Mouse (Mus musculus) midbrain, embryonic 12.5 days (tissue): ENCODE data around the gene Rad18. TPM values are rescaled to one million over a fixed set of nuclear protein-coding genes. Genes with fewer than 3 reads are reported as not detected.
"Not testable (repeated sequence)": the region's sequence is repeated elsewhere in the genome, so short reads cannot be mapped to it uniquely, and the experiment has no call there.

Source experiments
- ATAC-seq: fragments of 200-750 bp; cut with Nextera tagmentation; 2 replicates; pipeline ENCODE4 v1.8.0; 2017; ENCODE audit warnings: low read depth, moderate TSS enrichment, moderate library complexity; ENCODE audit not compliant: low FRiP score
- H3K27ac ChIP-seq: fragments of 300-500 bp; sonication (generic); replicated peaks from 2 replicates; pipeline ENCODE4 v1.5.1; 2016; ENCODE audit warnings: mild to moderate bottlenecking
- H3K27me3 ChIP-seq: fragments of 300-500 bp; sonication (generic); 2 replicates; pipeline ENCODE4 v1.6.1; 2016; ENCODE audit warnings: mild to moderate bottlenecking
- H3K36me3 ChIP-seq: fragments of 300-500 bp; sonication (generic); 2 replicates; pipeline ENCODE4 v1.6.1; 2016
- H3K4me1 ChIP-seq: fragments of 300-500 bp; sonication (generic); 2 replicates; pipeline ENCODE4 v1.6.1; 2016
- H3K4me2 ChIP-seq: fragments of 300-500 bp; sonication (generic); replicated peaks from 2 replicates; pipeline ENCODE4 v1.6.1; 2016; ENCODE audit warnings: mild to moderate bottlenecking, moderate library complexity
- H3K4me3 ChIP-seq: fragments of 300-500 bp; sonication (generic); 2 replicates; pipeline ENCODE4 v1.5.1; 2016; ENCODE audit warnings: mild to moderate bottlenecking
- H3K9ac ChIP-seq: fragments of 300-500 bp; sonication (generic); replicated peaks from 2 replicates; pipeline ENCODE4 v1.6.1; 2016; ENCODE audit warnings: mild to moderate bottlenecking, moderate library complexity
- H3K9me3 ChIP-seq: fragments of 300-500 bp; sonication (generic); 2 replicates; pipeline ENCODE4 v1.6.1; 2016; ENCODE audit warnings: mild to moderate bottlenecking
- WGBS: fragments of 180-500 bp; shearing (Covaris S2); methylation state at CpG from one replicate; pipeline ENCODE4 v1.1.7; 2016; 5-methylcytosine and 5-hydroxymethylcytosine counted together
- polyA plus RNA-seq: library from polyadenylated mRNA; unstranded; fragments of >200 nt; fragmentation: Nextera tagmentation; extraction: Ambion mirVana; gene quantifications from 2 replicates; pipeline ENCODE4 v1.2.1, GENCODE M21; 2016

Gene Rad18
- polyA plus RNA-seq, 1 experiment from 2014 or later = 34.8 TPM

- Histone ChIP-seq H3K9ac (no peak overlapping the region), H3K4me3 (no peak overlapping the region), H3K4me2 (no peak overlapping the region), H3K4me1 (no peaks in the 10 kb centered on the region), H3K27me3 (no peaks in the 10 kb centered on the region), H3K9me3 (no peaks in the 10 kb centered on the region), H3K27ac (peak overlapping the region; percentile 47; the same call in 1 of the 2 replicates), H3K36me3 (peaks cover 66% of the 10 kb centered on the region)
- ATAC-seq = no peak
- 91% methylated on average over 5 of the region's 5 CpGs for WGBS
These were observed 24.1 kb upstream of the Rad18 start for GRCm38 (mm10) chr6:112720409-112721080.

- no peak overlapping the region for H3K9ac ChIP-seq
- ATAC-seq = no peak
- H3K4me3 ChIP-seq = no peak overlapping the region
- H3K4me1 ChIP-seq = no peaks in the 10 kb centered on the region
- peaks cover 60% of the 10 kb centered on the region for H3K36me3 ChIP-seq
- H3K4me2 ChIP-seq = no peak overlapping the region
- 94% methylated on average over 1 of the region's 1 CpGs for WGBS
- H3K27ac ChIP-seq = peak overlapping the region; percentile 47; the same call in 1 of the 2 replicates
- no peaks in the 10 kb centered on the region for H3K27me3 ChIP-seq
- H3K9me3 ChIP-seq = no peaks in the 10 kb centered on the region
These were observed 23.5 kb upstream of the Rad18 start for GRCm38 (mm10) chr6:112719983-112720382.

- no peaks in the 10 kb centered on the region for H3K27me3 ChIP-seq
- H3K27ac ChIP-seq = no peak overlapping the region
- no peaks in the 10 kb centered on the region for H3K9me3 ChIP-seq
- no peak for ATAC-seq
- WGBS = 72% methylated on average over 5 of the region's 5 CpGs
- peaks cover 35% of the 10 kb centered on the region for H3K36me3 ChIP-seq
- no peak overlapping the region for H3K9ac ChIP-seq
- H3K4me3 ChIP-seq = no peak overlapping the region
- no peak overlapping the region for H3K4me2 ChIP-seq
- no peaks in the 10 kb centered on the region for H3K4me1 ChIP-seq
These were observed 20.7 kb upstream of the Rad18 start for GRCm38 (mm10) chr6:112717168-112717567.

- H3K4me1 ChIP-seq = no peaks in the 10 kb centered on the region
- no peak overlapping the region for H3K27ac ChIP-seq
- no peak overlapping the region for H3K9ac ChIP-seq
- H3K9me3 ChIP-seq = no peaks in the 10 kb centered on the region
- no peaks in the 10 kb centered on the region for H3K27me3 ChIP-seq
- ATAC-seq = no peak
- peaks cover 5% of the 10 kb centered on the region for H3K36me3 ChIP-seq
- WGBS = 85% methylated on average over 3 of the region's 3 CpGs
- H3K4me2 ChIP-seq = no peak overlapping the region
- no peak overlapping the region for H3K4me3 ChIP-seq
These were observed 17.5 kb upstream of the Rad18 start for GRCm38 (mm10) chr6:112713951-112714350.

GRCm38 (mm10) chr6:112702296-112702695 is 5.8 kb upstream of the Rad18 start:
- 85% methylated on average over 4 of the region's 4 CpGs for WGBS
- H3K9ac ChIP-seq, H3K27me3 ChIP-seq, H3K4me1 ChIP-seq, H3K36me3 ChIP-seq, H3K4me3 ChIP-seq, H3K9me3 ChIP-seq, ATAC-seq, H3K27ac ChIP-seq, H3K4me2 ChIP-seq: not testable (repeated sequence)

- Histone ChIP-seq H3K27me3 (peaks cover 13% of the 10 kb centered on the region), H3K4me1 (peaks cover 10% of the 10 kb centered on the region), H3K9ac (no peak overlapping the region), H3K27ac (no peak overlapping the region), H3K9me3 (no peaks in the 10 kb centered on the region), H3K4me2 (no peak overlapping the region), H3K36me3 (no peaks in the 10 kb centered on the region), H3K4me3 (no peak overlapping the region)
- no peak for ATAC-seq
- 0% methylated on average over 1 of the region's 1 CpGs for WGBS
These were observed 3.9 kb upstream of the Rad18 start for GRCm38 (mm10) chr6:112700392-112700791.

GRCm38 (mm10) chr6:112699115-112699514 is 2.6 kb upstream of the Rad18 start:
- H3K9ac ChIP-seq = no peak overlapping the region
- H3K4me3 ChIP-seq = no peak overlapping the region
- ATAC-seq = no peak
- no peak overlapping the region for H3K27ac ChIP-seq
- WGBS = 64% methylated on average over 1 of the region's 1 CpGs
- H3K27me3 ChIP-seq = peaks cover 13% of the 10 kb centered on the region
- no peaks in the 10 kb centered on the region for H3K9me3 ChIP-seq
- H3K4me1 ChIP-seq = peaks cover 14% of the 10 kb centered on the region
- no peak overlapping the region for H3K4me2 ChIP-seq
- H3K36me3 ChIP-seq = no peaks in the 10 kb centered on the region

- Histone ChIP-seq H3K4me2 (no peak overlapping the region), H3K4me1 (peaks cover 14% of the 10 kb centered on the region), H3K9me3 (no peaks in the 10 kb centered on the region), H3K4me3 (no peak overlapping the region), H3K27ac (no peak overlapping the region), H3K27me3 (peaks cover 13% of the 10 kb centered on the region), H3K9ac (no peak overlapping the region), H3K36me3 (no peaks in the 10 kb centered on the region)
- no peak for ATAC-seq
- WGBS = 94% methylated on average over 5 of the region's 5 CpGs
These were observed 2.0 kb downstream of the Rad18 start for GRCm38 (mm10) chr6:112694492-112694891.

- H3K4me2 ChIP-seq = no peak overlapping the region
- 95% methylated on average over 1 of the region's 1 CpGs for WGBS
- no peak for ATAC-seq
- no peaks in the 10 kb centered on the region for H3K9me3 ChIP-seq
- H3K27me3 ChIP-seq = no peaks in the 10 kb centered on the region
- no peak overlapping the region for H3K27ac ChIP-seq
- no peak overlapping the region for H3K4me3 ChIP-seq
- no peaks in the 10 kb centered on the region for H3K36me3 ChIP-seq
- H3K9ac ChIP-seq = no peak overlapping the region
- peaks cover 11% of the 10 kb centered on the region for H3K4me1 ChIP-seq
These were observed 5.0 kb downstream of the Rad18 start for GRCm38 (mm10) chr6:112691523-112691922.

- Histone ChIP-seq H3K27me3 (no peaks in the 10 kb centered on the region), H3K4me2 (no peak overlapping the region), H3K27ac (no peak overlapping the region), H3K9me3 (no peaks in the 10 kb centered on the region), H3K36me3 (no peaks in the 10 kb centered on the region), H3K4me3 (no peak overlapping the region), H3K4me1 (no peaks in the 10 kb centered on the region), H3K9ac (no peak overlapping the region)
- WGBS = 98% methylated on average over 3 of the region's 3 CpGs
- ATAC-seq = no peak
These were observed 8.5 kb downstream of the Rad18 start for GRCm38 (mm10) chr6:112688033-112688432.

- Histone ChIP-seq H3K27me3 (no peaks in the 10 kb centered on the region), H3K9ac (no peak overlapping the region), H3K9me3 (no peaks in the 10 kb centered on the region), H3K4me2 (no peak overlapping the region), H3K36me3 (0 out of 2 replicates have a peak, but pooled peaks cover 6% of the 10 kb centered on the region), H3K27ac (no peak overlapping the region), H3K4me1 (no peaks in the 10 kb centered on the region), H3K4me3 (no peak overlapping the region)
- no peak for ATAC-seq
- WGBS = 89% methylated on average over 7 of the region's 7 CpGs
These were observed 10.0 kb downstream of the Rad18 start for GRCm38 (mm10) chr6:112686485-112686884.

- Histone ChIP-seq H3K4me2 (no peak overlapping the region), H3K36me3 (peaks cover 19% of the 10 kb centered on the region), H3K4me1 (no peaks in the 10 kb centered on the region), H3K27me3 (no peaks in the 10 kb centered on the region), H3K27ac (no peak overlapping the region), H3K9me3 (no peaks in the 10 kb centered on the region), H3K4me3 (no peak overlapping the region), H3K9ac (no peak overlapping the region)
- WGBS = 92% methylated on average over 2 of the region's 2 CpGs
- ATAC-seq = no peak
These were observed 12.4 kb downstream of the Rad18 start for GRCm38 (mm10) chr6:112684065-112684464.

- Histone ChIP-seq H3K9ac (no peak overlapping the region), H3K27ac (no peak overlapping the region), H3K9me3 (no peaks in the 10 kb centered on the region), H3K4me1 (no peaks in the 10 kb centered on the region), H3K36me3 (no peaks in the 10 kb centered on the region), H3K4me3 (no peak overlapping the region), H3K4me2 (no peak overlapping the region), H3K27me3 (no peaks in the 10 kb centered on the region)
- 93% methylated on average over 5 of the region's 5 CpGs for WGBS
- no peak for ATAC-seq
These were observed 64.4 kb downstream of the Rad18 start for GRCm38 (mm10) chr6:112632071-112632470.
